Mouse (Mus musculus): Measurements from ENCODE around the gene Pias4. TPM values are rescaled to one million over a fixed set of nuclear protein-coding genes. Genes with fewer than 3 reads are reported as not detected.

The Pias4 gene
- polyA plus RNA-seq, 1 experiment = 67.6 TPM

- Histone ChIP-seq H3K36me3 (ENCODE audit: control insufficient read depth, insufficient read depth, low read length) (no peaks in the 10 kb centered on the region), H3K27ac (ENCODE audit: control insufficient read depth, insufficient read depth, low read length) (no peak overlapping the region), H3K4me1 (replicated peaks; ENCODE audit: control insufficient read depth, insufficient read depth, low read length) (no peaks in the 10 kb centered on the region), H3K27me3 (ENCODE audit: control insufficient read depth, insufficient read depth, low read length) (no peaks in the 10 kb centered on the region), H3K4me3 (ENCODE audit: control insufficient read depth, insufficient read depth, low read length) (no peak overlapping the region)
- DNase-seq = no peak
- TF ChIP-seq POLR2A (IDR thresholded peaks at IDR 0.05; ENCODE audit: control insufficient read depth, extremely low read depth, insufficient read depth, low read length, poor library complexity) (no peak), CTCF (IDR thresholded peaks at IDR 0.05; ENCODE audit: borderline replicate concordance, control insufficient read depth, extremely low read depth, insufficient read depth, low read length, poor library complexity) (no peak)
- 84% methylated on average over 8 of the region's 8 CpGs for WGBS
Observed at GRCm38 (mm10) chr10:81202978-81203720, 35.4 kb upstream of the Pias4 start.

- H3K27me3 ChIP-seq (ENCODE audit: control insufficient read depth, insufficient read depth, low read length) = no peaks in the 10 kb centered on the region
- no peaks in the 10 kb centered on the region for H3K36me3 ChIP-seq (ENCODE audit: control insufficient read depth, insufficient read depth, low read length)
- H3K4me1 ChIP-seq (replicated peaks; ENCODE audit: control insufficient read depth, insufficient read depth, low read length) = no peaks in the 10 kb centered on the region
- TF ChIP-seq CTCF (IDR thresholded peaks at IDR 0.05; ENCODE audit: borderline replicate concordance, control insufficient read depth, extremely low read depth, insufficient read depth, low read length, poor library complexity) (no peak), POLR2A (IDR thresholded peaks at IDR 0.05; ENCODE audit: control insufficient read depth, extremely low read depth, insufficient read depth, low read length, poor library complexity) (no peak)
- H3K27ac ChIP-seq (ENCODE audit: control insufficient read depth, insufficient read depth, low read length) = no peak within 1 kb of the TSS
- no peak within 1 kb of the TSS for H3K4me3 ChIP-seq (ENCODE audit: control insufficient read depth, insufficient read depth, low read length)
- 84% methylated on average over 13 of the region's 13 CpGs for WGBS
- no peak for DNase-seq
Observed at GRCm38 (mm10) chr10:81201807-81202758, 34.4 kb upstream of the Pias4 start, which contains the start of gene Nmrk2. Nmrk2 (minus strand) TSS chr10:81202051.

GRCm38 (mm10) chr10:81200605-81201287 is 33.0 kb upstream of the Pias4 start:
- H3K36me3 ChIP-seq (ENCODE audit: control insufficient read depth, insufficient read depth, low read length) = no peaks in the 10 kb centered on the region
- no peaks in the 10 kb centered on the region for H3K27me3 ChIP-seq (ENCODE audit: control insufficient read depth, insufficient read depth, low read length)
- no peaks in the 10 kb centered on the region for H3K4me1 ChIP-seq (replicated peaks; ENCODE audit: control insufficient read depth, insufficient read depth, low read length)
- DNase-seq = no peak
- H3K4me3 ChIP-seq (ENCODE audit: control insufficient read depth, insufficient read depth, low read length) = no peak overlapping the region
- H3K27ac ChIP-seq (ENCODE audit: control insufficient read depth, insufficient read depth, low read length) = no peak overlapping the region
- 84% methylated on average over 20 of the region's 20 CpGs for WGBS
- no peak for TF ChIP-seq POLR2A (IDR thresholded peaks at IDR 0.05; ENCODE audit: control insufficient read depth, extremely low read depth, insufficient read depth, low read length, poor library complexity)
- TF ChIP-seq CTCF (IDR thresholded peaks at IDR 0.05; ENCODE audit: borderline replicate concordance, control insufficient read depth, extremely low read depth, insufficient read depth, low read length, poor library complexity) = no peak

DNA sequence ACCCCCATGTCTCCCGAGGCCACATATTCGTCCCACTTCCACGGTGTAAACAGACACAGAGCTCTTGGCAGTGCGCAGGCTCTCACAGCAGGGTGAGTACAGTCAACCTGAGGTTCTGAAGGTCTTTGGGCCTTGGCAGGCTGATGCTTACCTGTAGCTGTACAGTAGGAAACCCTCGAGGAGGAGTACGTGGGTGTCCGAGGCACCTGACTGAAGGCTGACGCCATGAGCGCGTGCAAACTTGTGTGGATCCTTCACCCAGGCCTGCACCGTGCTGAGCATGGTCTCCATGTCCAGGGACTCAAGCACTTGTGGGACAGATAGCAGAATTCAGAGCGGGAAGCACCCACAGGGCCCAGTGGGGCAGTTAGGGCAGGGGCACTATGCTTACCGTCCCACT is 32.4 kb upstream of the Pias4 start:
- WGBS = 90% methylated on average over 13 of the region's 13 CpGs

GRCm38 (mm10) chr10:81198990-81199389 is 31.3 kb upstream of the Pias4 start:
- WGBS = 91% methylated on average over 6 of the region's 6 CpGs
- DNase-seq = no peak
- TF ChIP-seq CTCF (IDR thresholded peaks at IDR 0.05; ENCODE audit: borderline replicate concordance, control insufficient read depth, extremely low read depth, insufficient read depth, low read length, poor library complexity) (no peak), POLR2A (IDR thresholded peaks at IDR 0.05; ENCODE audit: control insufficient read depth, extremely low read depth, insufficient read depth, low read length, poor library complexity) (no peak)
- no peak overlapping the region for H3K27ac ChIP-seq (ENCODE audit: control insufficient read depth, insufficient read depth, low read length)
- no peaks in the 10 kb centered on the region for H3K36me3 ChIP-seq (ENCODE audit: control insufficient read depth, insufficient read depth, low read length)
- H3K4me1 ChIP-seq (replicated peaks; ENCODE audit: control insufficient read depth, insufficient read depth, low read length) = peaks cover 11% of the 10 kb centered on the region
- H3K27me3 ChIP-seq (ENCODE audit: control insufficient read depth, insufficient read depth, low read length) = no peaks in the 10 kb centered on the region
- H3K4me3 ChIP-seq (ENCODE audit: control insufficient read depth, insufficient read depth, low read length) = no peak overlapping the region

More for the DNA sequence above, 32.4 kb upstream of the Pias4 start:
- 0 out of 2 replicates have a peak, but pooled peaks cover under 1% of the 10 kb centered on the region for H3K4me1 ChIP-seq (replicated peaks; ENCODE audit: control insufficient read depth, insufficient read depth, low read length)
- TF ChIP-seq CTCF (IDR thresholded peaks at IDR 0.05; ENCODE audit: borderline replicate concordance, control insufficient read depth, extremely low read depth, insufficient read depth, low read length, poor library complexity) (no peak), POLR2A (IDR thresholded peaks at IDR 0.05; ENCODE audit: control insufficient read depth, extremely low read depth, insufficient read depth, low read length, poor library complexity) (no peak)
- no peaks in the 10 kb centered on the region for H3K36me3 ChIP-seq (ENCODE audit: control insufficient read depth, insufficient read depth, low read length)
- no peak overlapping the region for H3K4me3 ChIP-seq (ENCODE audit: control insufficient read depth, insufficient read depth, low read length)
- no peak for DNase-seq
- no peaks in the 10 kb centered on the region for H3K27me3 ChIP-seq (ENCODE audit: control insufficient read depth, insufficient read depth, low read length)
- H3K27ac ChIP-seq (ENCODE audit: control insufficient read depth, insufficient read depth, low read length) = no peak overlapping the region

DNA sequence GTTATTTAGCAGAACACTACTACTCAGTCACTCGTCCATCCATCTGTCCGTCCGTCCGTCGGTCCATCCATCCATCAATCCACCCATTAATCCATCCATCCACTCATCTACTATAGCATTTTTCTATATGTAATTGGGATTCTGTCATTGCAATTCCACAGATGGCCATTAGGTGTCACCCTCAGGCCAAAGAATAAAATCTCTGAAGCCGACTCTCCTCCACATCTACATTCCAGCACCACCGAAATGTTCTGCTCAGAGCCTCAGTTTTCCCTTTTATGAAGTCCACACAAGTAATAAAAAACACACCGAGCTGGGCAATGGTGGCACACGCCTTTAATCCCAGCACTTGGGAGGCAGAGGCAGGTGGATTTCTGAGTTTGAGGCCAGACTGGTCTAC is 30.5 kb upstream of the Pias4 start:
- TF ChIP-seq POLR2A (IDR thresholded peaks at IDR 0.05; ENCODE audit: control insufficient read depth, extremely low read depth, insufficient read depth, low read length, poor library complexity) = no peak
- no peak for TF ChIP-seq CTCF (IDR thresholded peaks at IDR 0.05; ENCODE audit: borderline replicate concordance, control insufficient read depth, extremely low read depth, insufficient read depth, low read length, poor library complexity)
- H3K27me3 ChIP-seq (ENCODE audit: control insufficient read depth, insufficient read depth, low read length) = no peaks in the 10 kb centered on the region
- 2% methylated on average over 9 of the region's 9 CpGs for WGBS
- no peak overlapping the region for H3K4me3 ChIP-seq (ENCODE audit: control insufficient read depth, insufficient read depth, low read length)
- peaks cover 16% of the 10 kb centered on the region for H3K4me1 ChIP-seq (replicated peaks; ENCODE audit: control insufficient read depth, insufficient read depth, low read length)
- H3K27ac ChIP-seq (ENCODE audit: control insufficient read depth, insufficient read depth, low read length) = no peak overlapping the region
- no peaks in the 10 kb centered on the region for H3K36me3 ChIP-seq (ENCODE audit: control insufficient read depth, insufficient read depth, low read length)
- DNase-seq = peak; percentile 73
